Mouse (Mus musculus): ENCODE measurements at regions not wholly inside any gene's neighbourhood (a gene's known extent, or its start where the extent isn't known, plus 50 kb on each side); places are given as distances from the start of the nearest gene placed in this dataset.

DNA sequence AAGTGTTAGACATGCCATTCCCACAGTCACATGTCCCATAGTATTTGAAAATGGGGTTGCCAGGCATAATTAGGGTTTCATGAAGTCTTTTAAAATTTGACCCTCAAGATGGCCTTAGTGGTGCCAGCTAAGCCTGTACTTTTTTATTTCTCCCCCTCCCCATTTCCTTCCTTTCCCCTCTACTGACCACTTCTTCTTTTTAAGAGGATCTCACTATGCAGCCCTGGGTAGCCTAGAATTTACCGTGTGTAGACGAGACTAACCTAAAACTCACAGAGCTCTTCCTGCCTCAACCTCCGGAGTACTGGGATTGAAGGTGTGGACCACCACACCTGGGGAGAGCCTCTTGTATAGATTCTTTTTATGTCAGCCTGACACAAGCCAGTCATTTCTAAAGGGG lies 209.8 kb upstream of the Irx5 start:
- TF ChIP-seq CTCF (IDR thresholded peaks at IDR 0.05; ENCODE audit: low read depth) = no peak
- TF ChIP-seq EP300 (IDR thresholded peaks at IDR 0.05; ENCODE audit: low read depth) = no peak
